Mouse (Mus musculus) heart, adult 2 months (tissue): ENCODE measurements around the gene Pnpla5. TPM values are rescaled to one million over a fixed set of nuclear protein-coding genes. Genes with fewer than 3 reads are reported as not detected.
A peak's percentile ranks its signal among the peaks of the same experiment; 100 is the strongest.

Source experiments
- DNase-seq, 2 experiments: peaks; one replicate each; pipeline ENCODE4 v3.0.0; 2021
- H3K27ac ChIP-seq: fragments of 200-600 bp; 2 replicates; pipeline ENCODE4 v1.8.1; 2022
- H3K27me3 ChIP-seq: fragments of 200-500 bp; 2 replicates; pipeline ENCODE4 v1.6.1; 2012; ENCODE audit warnings: mild to moderate bottlenecking, low read length, inconsistent platforms, mixed read lengths; ENCODE audit not compliant: control insufficient read depth, insufficient read depth
- H3K36me3 ChIP-seq: fragments of 200-500 bp; 2 replicates; pipeline ENCODE4 v1.6.1; 2012; ENCODE audit warnings: low read length, inconsistent platforms; ENCODE audit not compliant: control insufficient read depth, insufficient read depth
- H3K4me1 ChIP-seq: fragments of 200-500 bp; 2 replicates; pipeline ENCODE4 v1.6.1; 2011; ENCODE audit warnings: low read length; ENCODE audit not compliant: control insufficient read depth, insufficient read depth
- H3K4me3 ChIP-seq: fragments of 200-600 bp; 2 replicates; pipeline ENCODE4 v1.8.1; 2022
- H3K79me2 ChIP-seq: fragments of 200-500 bp; replicated peaks from 2 replicates; pipeline ENCODE4 v1.6.1; 2012; ENCODE audit warnings: mild to moderate bottlenecking, inconsistent platforms, low read length, moderate library complexity, mixed read lengths; ENCODE audit not compliant: control insufficient read depth, insufficient read depth
- H3K9ac ChIP-seq: fragments of 200-500 bp; 2 replicates; pipeline ENCODE4 v1.6.1; 2012; ENCODE audit warnings: low read depth, mild to moderate bottlenecking, control low read depth, inconsistent platforms, low read length, mixed read lengths
- CTCF ChIP-seq: fragments of 200-600 bp; IDR thresholded peaks from 2 replicates; pipeline ENCODE4 v1.8.1; 2022; ENCODE audit warnings: antibody characterized with exemption, mild to moderate bottlenecking, moderate library complexity
- EP300 ChIP-seq: fragments of 200-500 bp; IDR thresholded peaks from 2 replicates; pipeline ENCODE4 v1.6.1; 2011; ENCODE audit warnings: low read depth, low read length, control low read depth; ENCODE audit not compliant: insufficient read depth
- POLR2A ChIP-seq: fragments of 200-500 bp; IDR thresholded peaks from 2 replicates; pipeline ENCODE4 v1.6.1; 2011; ENCODE audit warnings: mild to moderate bottlenecking, low read depth, low read length, control low read depth; ENCODE audit not compliant: insufficient read depth
- WGBS: fragments of 180-500 bp; shearing (Covaris S2); methylation state at CpG from one replicate; pipeline ENCODE4 v1.1.7; 2018; 5-methylcytosine and 5-hydroxymethylcytosine counted together
- intact Hi-C: fragments of 180-260 bp; cut with DNase I; formaldehyde crosslinking; loops from one replicate; pipeline ENCODE4 v1.15.1; 2025
- long read RNA-seq: library from polyadenylated mRNA; stranded (forward); transcript quantifications from one replicate; pipeline ENCODE4 v2.0.0, GENCODE M21; 2021
- polyA plus RNA-seq: library from polyadenylated mRNA; depleted of rRNA; stranded (reverse); fragments of >200 nt; gene quantifications from 2 replicates; pipeline ENCODE4 v1.2.3, GENCODE M21; 2012; rRNA removed
- total RNA-seq, 2 experiments: library from RNA; stranded (reverse); gene quantifications; 2 replicates each; pipeline ENCODE4 v1.2.3; 2021

Pnpla5 gene
- total RNA-seq (not detected), polyA plus RNA-seq (0.15 TPM in 1 of 2 replicates, not detected in the other)
- long read RNA-seq, result 0 reads

- no peaks in the 10 kb centered on the region for H3K4me1 ChIP-seq
- WGBS, result 59% methylated on average over 8 of the region's 8 CpGs
- H3K4me3 ChIP-seq, result no peak within 1 kb of the TSS
- H3K27me3 ChIP-seq, result no peaks in the 10 kb centered on the region
- TF ChIP-seq POLR2A (no peak), CTCF (no peak), EP300 (no peak)
- no peaks in the 10 kb centered on the region for H3K36me3 ChIP-seq
- intact Hi-C loops, result loop anchor here (5.0 kb wide), 2 partner anchors 44 to 489 kb away; partner anchors contain the start of gene Pnpla3
- no peak within 1 kb of the TSS for H3K9ac ChIP-seq
- no peak within 1 kb of the TSS for H3K27ac ChIP-seq
- DNase-seq, result no peak
- no peaks in the 10 kb centered on the region for H3K79me2 ChIP-seq
Measured at GRCm38 (mm10) chr15:84123075-84123474, at the start of gene Pnpla5. Pnpla5 (minus strand) TSS chr15:84123175.

GRCm38 (mm10) chr15:84171166-84171565 is 48.2 kb upstream of the Pnpla5 start:
- H3K79me2 ChIP-seq, result no peaks in the 10 kb centered on the region
- 79% methylated on average over 7 of the region's 7 CpGs for WGBS
- no peak overlapping the region for H3K27ac ChIP-seq
- no peak overlapping the region for H3K9ac ChIP-seq
- no peak overlapping the region for H3K4me3 ChIP-seq
- no peaks in the 10 kb centered on the region for H3K27me3 ChIP-seq
- intact Hi-C loops, result no loop called here
- H3K36me3 ChIP-seq, result no peaks in the 10 kb centered on the region
- DNase-seq, result no peak
- no peak for TF ChIP-seq CTCF
- TF ChIP-seq POLR2A, result no peak
- no peak for TF ChIP-seq EP300
- H3K4me1 ChIP-seq, result peaks cover 2% of the 10 kb centered on the region

- Histone ChIP-seq H3K4me1 (peaks cover 2% of the 10 kb centered on the region), H3K36me3 (no peaks in the 10 kb centered on the region), H3K27ac (no peak overlapping the region), H3K4me3 (no peak overlapping the region), H3K9ac (no peak overlapping the region), H3K27me3 (no peaks in the 10 kb centered on the region), H3K79me2 (no peaks in the 10 kb centered on the region)
- WGBS, result 87% methylated on average over 1 of the region's 1 CpGs
- no peak for DNase-seq
- intact Hi-C loops, result loop anchor here (2.0 to 5.0 kb wide), 2 partner anchors 47 to 95 kb away; partner anchors contain the start of gene Pnpla5
- no peak for TF ChIP-seq POLR2A
- no peak for TF ChIP-seq EP300
- no peak for TF ChIP-seq CTCF
Measured at GRCm38 (mm10) chr15:84169511-84169910, 46.5 kb upstream of the Pnpla5 start.

- Histone ChIP-seq H3K36me3 (no peaks in the 10 kb centered on the region), H3K79me2 (no peaks in the 10 kb centered on the region), H3K4me1 (peaks cover 2% of the 10 kb centered on the region), H3K9ac (peak overlapping the region; percentile 79), H3K4me3 (peak overlapping the region; percentile 45), H3K27me3 (no peaks in the 10 kb centered on the region), H3K27ac (peak overlapping the region; percentile 46)
- TF ChIP-seq POLR2A (no peak), CTCF (no peak), EP300 (no peak)
- WGBS, result 2% methylated on average over 28 of the region's 28 CpGs
- DNase-seq, result peak in 1 of 2 experiments; percentile 23
- intact Hi-C loops, result loop anchor here (2.0 to 5.0 kb wide), 2 partner anchors 46 to 94 kb away; partner anchors contain the start of gene Pnpla5
Measured at GRCm38 (mm10) chr15:84168170-84169161, 45.5 kb upstream of the Pnpla5 start.

GRCm38 (mm10) chr15:84167600-84167999 is 44.6 kb upstream of the Pnpla5 start, which contains the start of gene Pnpla3:
Pnpla3 (plus strand) TSS chr15:84167837.
- H3K9ac ChIP-seq, result peak within 1 kb of the TSS; percentile 79
- H3K79me2 ChIP-seq, result no peaks in the 10 kb centered on the region
- 0% methylated on average over 28 of the region's 28 CpGs for WGBS
- peak within 1 kb of the TSS; percentile 46 for H3K27ac ChIP-seq
- peak within 1 kb of the TSS; percentile 45 for H3K4me3 ChIP-seq
- H3K36me3 ChIP-seq, result no peaks in the 10 kb centered on the region
- H3K4me1 ChIP-seq, result peaks cover 2% of the 10 kb centered on the region
- H3K27me3 ChIP-seq, result no peaks in the 10 kb centered on the region
- DNase-seq, result peak; percentile 94 to 95
- intact Hi-C loops, result loop anchor here (1.0 to 5.0 kb wide), 2 partner anchors 25 to 45 kb away; partner anchors contain the start of genes Pnpla5 and Samm50
- 0 out of 2 replicates have a peak, but pooled peaks have one; percentile 32 for TF ChIP-seq EP300
- peak; percentile 67 for TF ChIP-seq CTCF
- TF ChIP-seq POLR2A, result peak; percentile 83

- no peak for DNase-seq
- peaks cover 2% of the 10 kb centered on the region for H3K4me1 ChIP-seq
- no peak overlapping the region for H3K27ac ChIP-seq
- no peak overlapping the region for H3K9ac ChIP-seq
- 71% methylated on average over 6 of the region's 6 CpGs for WGBS
- no peak overlapping the region for H3K4me3 ChIP-seq
- H3K27me3 ChIP-seq, result no peaks in the 10 kb centered on the region
- no peak for TF ChIP-seq POLR2A
- TF ChIP-seq CTCF, result no peak
- no peak for TF ChIP-seq EP300
- intact Hi-C loops, result loop anchor here (1.0 to 5.0 kb wide), 2 partner anchors 25 to 45 kb away; partner anchors contain the start of genes Pnpla5 and Samm50
- H3K79me2 ChIP-seq, result no peaks in the 10 kb centered on the region
- H3K36me3 ChIP-seq, result no peaks in the 10 kb centered on the region
Measured at GRCm38 (mm10) chr15:84166818-84167217, 43.8 kb upstream of the Pnpla5 start.
